Mouse (Mus musculus): ENCODE data around the gene Tmem50a. TPM values are rescaled to one million over a fixed set of nuclear protein-coding genes. Genes with fewer than 3 reads are reported as not detected.

Gene Tmem50a
- total RNA-seq, 1 experiment from 2014 or later, result 444 TPM

DNA sequence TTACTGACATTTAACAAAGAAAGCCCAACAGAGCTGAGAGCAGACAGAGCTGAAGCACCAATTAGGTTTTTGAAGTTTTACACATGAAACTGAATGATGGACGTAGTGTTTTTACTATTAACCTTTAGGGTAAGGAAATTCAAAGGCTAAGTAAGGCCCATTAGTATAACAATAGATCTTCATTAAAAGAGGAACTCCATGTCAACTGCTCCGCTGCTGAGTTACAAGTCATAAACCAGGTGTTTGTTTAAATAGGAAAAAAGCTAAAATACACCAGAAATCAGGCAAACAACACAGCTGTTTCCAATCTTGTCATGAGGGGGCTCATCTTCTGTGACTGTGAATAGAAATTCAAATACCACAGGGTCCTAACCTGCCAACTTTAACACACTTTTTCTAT is 63.6 kb downstream of the Tmem50a start:
- DNase-seq, result no peak

DNA sequence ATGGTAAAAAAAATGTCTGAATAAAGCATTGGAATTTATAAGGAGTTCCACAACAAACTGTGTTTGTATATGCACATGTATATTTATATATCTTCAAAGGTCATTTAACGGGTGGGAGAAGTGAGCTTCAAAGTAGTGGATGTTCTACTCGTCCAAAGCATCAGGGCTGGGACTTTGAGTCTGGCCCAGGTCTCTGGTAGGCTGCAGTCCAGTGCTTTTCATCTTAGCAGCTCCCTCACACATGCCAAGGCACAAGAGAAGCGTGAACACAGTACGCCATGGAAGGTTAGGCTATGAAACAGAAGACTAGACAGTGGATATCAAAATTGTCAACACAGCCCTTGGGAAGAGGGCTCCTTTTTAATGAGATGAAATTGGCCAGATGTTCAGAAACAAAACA is 64.3 kb downstream of the Tmem50a start:
- DNase-seq, result no peak

Other genes with a start within 250 kb of the Tmem50a start
- gene Man1c1, start 210.7 kb downstream of the Tmem50a start, total RNA-seq (2021), result 16.7 and 22.0 TPM in 2 replicates
- gene Ldlrap1, start 147.0 kb downstream of the Tmem50a start, total RNA-seq (2021), result 42.4 and 43.3 TPM in 2 replicates
- gene Maco1, start 61.7 kb downstream of the Tmem50a start, total RNA-seq (2021), result 39.2 and 40.0 TPM in 2 replicates
- gene Rhd, start 50.5 kb downstream of the Tmem50a start, total RNA-seq (2021), result 0.33 TPM in 1 of 2 replicates, not detected in the other
- gene Rsrp1, start 8.6 kb upstream of the Tmem50a start, total RNA-seq (2021), result 603 and 640 TPM in 2 replicates
- gene Syf2, start 15.9 kb upstream of the Tmem50a start, total RNA-seq (2021), result 109 TPM in 2 replicates
- 1.0 and 1.7 TPM in 2 replicates for gene Runx3, start 205.6 kb upstream of the Tmem50a start, total RNA-seq (2021)

Measured in adrenal gland, postnatal 25 days (tissue).